Mouse (Mus musculus) hindlimb bud, embryonic 11.5 days (tissue): ENCODE data around the gene Lrrc9.

Experiments
- DNase-seq: peaks from one replicate; pipeline ENCODE4 v3.0.0-alpha.2; 2012; ENCODE audit warnings: low read depth, low spot score; ENCODE audit errors: extremely low spot score

Lrrc9 gene

GRCm38 (mm10) chr12:72441839-72442576 lies at the start of gene Lrrc9:
Gene Lrrc9, plus strand, starts transcription at chr12:72441866.
- peak; percentile 66 for DNase-seq

- no peak for DNase-seq
Measured at GRCm38 (mm10) chr12:72393046-72393805, 48.4 kb upstream of the Lrrc9 start.

- DNase-seq, result no peak
Measured at GRCm38 (mm10) chr12:72405031-72405430, 36.6 kb upstream of the Lrrc9 start.

- no peak for DNase-seq
Measured at GRCm38 (mm10) chr12:72407146-72407545, 34.5 kb upstream of the Lrrc9 start.

GRCm38 (mm10) chr12:72407721-72408110 lies 34.0 kb upstream of the Lrrc9 start:
- no peak for DNase-seq

- no peak for DNase-seq
Measured at GRCm38 (mm10) chr12:72408111-72408891, 33.4 kb upstream of the Lrrc9 start.

- no peak for DNase-seq
Measured at GRCm38 (mm10) chr12:72408954-72409353, 32.7 kb upstream of the Lrrc9 start, which contains the start of gene Rtn1. Gene Rtn1, minus strand, starts transcription at chr12:72409054.

GRCm38 (mm10) chr12:72417762-72418161 lies 23.9 kb upstream of the Lrrc9 start:
- DNase-seq, result no peak

GRCm38 (mm10) chr12:72422681-72423080 lies 19.0 kb upstream of the Lrrc9 start:
- no peak for DNase-seq

GRCm38 (mm10) chr12:72427722-72428126 lies 13.9 kb upstream of the Lrrc9 start:
- peak; percentile 52 for DNase-seq

- DNase-seq, result no peak
Measured at GRCm38 (mm10) chr12:72432209-72432608, 9.5 kb upstream of the Lrrc9 start.

GRCm38 (mm10) chr12:72433241-72433865 lies 8.3 kb upstream of the Lrrc9 start:
- no peak for DNase-seq

- DNase-seq, result no peak
Measured at GRCm38 (mm10) chr12:72437676-72438341, 3.9 kb upstream of the Lrrc9 start.

- DNase-seq, result no peak
Measured at GRCm38 (mm10) chr12:72438961-72439480, 2.6 kb upstream of the Lrrc9 start.

- DNase-seq, result no peak
Measured at GRCm38 (mm10) chr12:72453941-72454340, 12.3 kb downstream of the Lrrc9 start.

- peak; percentile 12 for DNase-seq
Measured at GRCm38 (mm10) chr12:72461191-72461893, 19.7 kb downstream of the Lrrc9 start.

GRCm38 (mm10) chr12:72461894-72462530 lies 20.3 kb downstream of the Lrrc9 start:
- DNase-seq, result peak; percentile 69

- no peak for DNase-seq
Measured at GRCm38 (mm10) chr12:72465826-72466501, 24.3 kb downstream of the Lrrc9 start.

GRCm38 (mm10) chr12:72467269-72467668 lies 25.6 kb downstream of the Lrrc9 start:
- DNase-seq, result no peak
